Comparison of ENCODE assay signal across 18 mouse cellular contexts in the genomic region with DNA sequence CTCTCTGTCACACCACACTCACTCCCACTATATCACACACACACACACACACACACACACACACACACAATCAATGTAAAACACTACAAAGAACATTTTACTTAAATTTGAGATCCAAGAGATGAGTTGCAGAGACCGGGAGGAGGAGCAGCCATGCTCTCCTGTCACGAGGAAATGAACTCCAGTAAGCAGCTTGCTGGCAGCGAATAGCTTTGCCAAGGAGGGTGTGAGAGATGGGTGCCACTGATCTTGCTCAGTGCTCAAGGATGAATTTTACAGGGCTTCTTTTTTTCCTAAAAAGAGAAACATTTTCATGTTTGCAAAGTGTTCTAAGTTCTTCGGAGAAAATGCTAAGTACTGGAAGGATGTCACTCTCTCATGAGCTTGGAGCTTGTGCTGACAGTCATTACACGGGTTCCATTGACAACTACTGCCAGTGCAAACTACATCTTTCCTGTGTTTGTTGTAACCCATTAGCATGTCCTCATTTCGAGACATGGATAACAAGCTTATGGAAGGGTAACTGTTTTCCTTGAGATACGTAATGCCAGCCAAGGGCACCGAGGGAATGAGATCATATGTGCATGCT.
DNase-seq lines count a peak whose midpoint lies in the region; ATAC-seq and TF ChIP-seq lines count a peak whose summit lies in the region.
"Had no signal": no experiment of that assay in that cellular context is flagged by ENCODE, and none has a peak within 500 bp of the region (broad histone marks: within the 10 kb centered on the region; RNA-seq: fewer than 3 reads in every experiment).

No protein-coding gene starts in this region.

- H3K27ac ChIP-seq in forebrain, embryonic 15.5 days (replicated peaks), result peak overlapping the region; percentile 12; the same call in 1 of the 2 replicates
- no peak overlapping the region for H3K27ac ChIP-seq in forebrain, embryonic 11.5 days (ENCODE audit: low read depth, low read length)
- no peak overlapping the region for H3K27ac ChIP-seq in neural tube, embryonic 13.5 days (replicated peaks)
- no peak overlapping the region for H3K27ac ChIP-seq in forebrain, postnatal 0 days (ENCODE audit: low read depth, low read length)
- H3K27ac ChIP-seq: gastrocnemius, adult 2 months; hindbrain, embryonic 12.5 days; hindbrain, embryonic 15.5 days had no signal

- H3K4me2 ChIP-seq in forebrain, embryonic 15.5 days (replicated peaks), result no peak overlapping the region
- H3K4me2 ChIP-seq in forebrain, embryonic 11.5 days (ENCODE audit: low read depth, low read length, severe bottlenecking), result no peak overlapping the region
- H3K4me2 ChIP-seq in neural tube, embryonic 13.5 days, result no peak overlapping the region
- no peak overlapping the region for H3K4me2 ChIP-seq in forebrain, postnatal 0 days (ENCODE audit: low read depth)
- H3K4me2 ChIP-seq: heart, embryonic 11.5 days; hindbrain, embryonic 12.5 days; hindbrain, embryonic 15.5 days had no signal

- peak; percentile 61; the same call in 1 of the 2 replicates for ATAC-seq in forebrain, embryonic 15.5 days (replicated peaks)
- ATAC-seq in forebrain, embryonic 11.5 days (replicated peaks; ENCODE audit: low FRiP score), result no peak
- no peak for ATAC-seq in neural tube, embryonic 13.5 days (ENCODE audit: low read depth)
- ATAC-seq in forebrain, postnatal 0 days, result peak; percentile 83
- ATAC-seq: CD4-positive, CD25-positive, alpha-beta regulatory T cell, adult 4 months; intestine, postnatal 0 days had no signal

- H3K27me3 ChIP-seq in forebrain, embryonic 15.5 days, result no peaks in the 10 kb centered on the region
- H3K27me3 ChIP-seq in forebrain, embryonic 11.5 days (ENCODE audit: control insufficient read depth, insufficient read depth, low read length), result no peaks in the 10 kb centered on the region
- no peaks in the 10 kb centered on the region for H3K27me3 ChIP-seq in neural tube, embryonic 13.5 days
- H3K27me3 ChIP-seq in forebrain, postnatal 0 days (ENCODE audit: insufficient read depth, low read length), result no peaks in the 10 kb centered on the region
- H3K27me3 ChIP-seq: hindbrain, embryonic 12.5 days; hindbrain, embryonic 15.5 days had no signal

- no peak for TF ChIP-seq CTCF in forebrain, postnatal 0 days (IDR thresholded peaks at IDR 0.05; ENCODE audit: low read depth)

- H3K9ac ChIP-seq in forebrain, embryonic 15.5 days (replicated peaks), result no peak overlapping the region
- H3K9ac ChIP-seq in forebrain, embryonic 11.5 days (ENCODE audit: low read length), result no peak overlapping the region
- H3K9ac ChIP-seq in neural tube, embryonic 13.5 days, result 0 out of 2 replicates have a peak overlapping the region, but pooled peaks have one; percentile 22
- H3K9ac ChIP-seq in forebrain, postnatal 0 days, result no peak overlapping the region
- H3K9ac ChIP-seq: hindbrain, embryonic 12.5 days; hindbrain, embryonic 15.5 days had no signal

- H3K36me3 ChIP-seq in forebrain, embryonic 15.5 days, result no peaks in the 10 kb centered on the region
- H3K36me3 ChIP-seq in forebrain, embryonic 11.5 days (ENCODE audit: control insufficient read depth, insufficient read depth, low read length), result no peaks in the 10 kb centered on the region
- no peaks in the 10 kb centered on the region for H3K36me3 ChIP-seq in neural tube, embryonic 13.5 days
- no peaks in the 10 kb centered on the region for H3K36me3 ChIP-seq in forebrain, postnatal 0 days (ENCODE audit: insufficient read depth)
- H3K36me3 ChIP-seq: hindbrain, embryonic 12.5 days; hindbrain, embryonic 15.5 days had no signal

- 57% methylated on average over 8 of the region's 8 CpGs for WGBS in forebrain, embryonic 15.5 days
- WGBS in forebrain, embryonic 11.5 days, result 83% methylated on average over 8 of the region's 8 CpGs
- WGBS in neural tube, embryonic 13.5 days, result 84% methylated on average over 8 of the region's 8 CpGs
- 45% methylated on average over 8 of the region's 8 CpGs for WGBS in forebrain, postnatal 0 days

- peaks cover 12% of the 10 kb centered on the region for H3K4me1 ChIP-seq in forebrain, embryonic 15.5 days
- no peaks in the 10 kb centered on the region for H3K4me1 ChIP-seq in forebrain, embryonic 11.5 days (replicated peaks; ENCODE audit: control insufficient read depth, insufficient read depth, low read length)
- H3K4me1 ChIP-seq in neural tube, embryonic 13.5 days (replicated peaks), result no peaks in the 10 kb centered on the region
- H3K4me1 ChIP-seq in forebrain, postnatal 0 days (ENCODE audit: insufficient read depth), result no peaks in the 10 kb centered on the region
- H3K4me1 ChIP-seq: hindbrain, embryonic 12.5 days; hindbrain, embryonic 15.5 days had no signal

- no peak for DNase-seq in forebrain, embryonic 11.5 days (ENCODE audit: low spot score)
- DNase-seq in neural tube, embryonic 10.5 days (ENCODE audit: extremely low spot score, low spot score), result no peak
- DNase-seq in forebrain, postnatal 0 days, result peak; percentile 34
- DNase-seq in layer of hippocampus, postnatal 36 days, result no peak
- DNase-seq: adrenal gland, adult 2 months; adrenal gland, postnatal 14 days; cerebellum, adult 11-12 months; cerebellum, adult 8-10 months; cerebellum, postnatal 10 days; gastrocnemius, adult 2 months; gastrocnemius, postnatal 14 days had no signal

- no peak overlapping the region for H3K4me3 ChIP-seq in forebrain, embryonic 15.5 days
- no peak overlapping the region for H3K4me3 ChIP-seq in forebrain, embryonic 11.5 days (ENCODE audit: low read depth, low read length)
- H3K4me3 ChIP-seq in neural tube, embryonic 13.5 days, result no peak overlapping the region
- no peak overlapping the region for H3K4me3 ChIP-seq in forebrain, postnatal 0 days (ENCODE audit: low read depth, low read length)
- H3K4me3 ChIP-seq: gastrocnemius, adult 2 months; hindbrain, embryonic 12.5 days; hindbrain, embryonic 15.5 days had no signal

- no peaks in the 10 kb centered on the region for H3K9me3 ChIP-seq in forebrain, embryonic 15.5 days
- no peaks in the 10 kb centered on the region for H3K9me3 ChIP-seq in forebrain, embryonic 11.5 days (ENCODE audit: control insufficient read depth, low read length)
- no peaks in the 10 kb centered on the region for H3K9me3 ChIP-seq in neural tube, embryonic 13.5 days
- H3K9me3 ChIP-seq in forebrain, postnatal 0 days (ENCODE audit: low read length), result no peaks in the 10 kb centered on the region
- H3K9me3 ChIP-seq: hindbrain, embryonic 12.5 days; hindbrain, embryonic 15.5 days had no signal

Comparison
In these comparisons a context has a peak if more than half of its experiments do, and no peak if none do; other contexts are left out.
1. ATAC-seq: peak in forebrain, embryonic 15.5 days (single experiment) and forebrain, postnatal 0 days (single experiment); none in forebrain, embryonic 11.5 days (single experiment) and neural tube, embryonic 13.5 days (single experiment).